Mouse (Mus musculus) neural tube, embryonic 11.5 days (tissue): ENCODE results near the gene Aldh1l1. TPM values are rescaled to one million over a fixed set of nuclear protein-coding genes. Genes with fewer than 3 reads are reported as not detected.

ENCODE experiments used
- ATAC-seq: fragments of 200-750 bp; cut with Nextera tagmentation; 2 replicates; pipeline ENCODE4 v1.8.0; 2017; ENCODE audit warnings: moderate number of reproducible peaks, mild to moderate bottlenecking, moderate TSS enrichment, moderate library complexity; ENCODE audit not compliant: insufficient read depth, low FRiP score, low TSS enrichment
- DNase-seq: peaks from one replicate; pipeline ENCODE4 v3.0.0-alpha.2; 2015; ENCODE audit warnings: low spot score
- H3K27ac ChIP-seq: fragments of 300-500 bp; sonication (generic); 2 replicates; pipeline ENCODE4 v1.5.1; 2014; ENCODE audit warnings: low read depth, mild to moderate bottlenecking, low read length
- H3K27me3 ChIP-seq: fragments of 300-500 bp; sonication (generic); 2 replicates; pipeline ENCODE4 v1.6.1; 2014; ENCODE audit warnings: mild to moderate bottlenecking, low read length, mixed read lengths; ENCODE audit not compliant: control insufficient read depth, insufficient read depth
- H3K36me3 ChIP-seq: fragments of 300-500 bp; sonication (generic); 2 replicates; pipeline ENCODE4 v1.6.1; 2014; ENCODE audit warnings: mild to moderate bottlenecking, low read length, moderate library complexity, mixed read lengths; ENCODE audit not compliant: control insufficient read depth, insufficient read depth
- H3K4me1 ChIP-seq: fragments of 300-500 bp; sonication (generic); 2 replicates; pipeline ENCODE4 v1.6.1; 2014; ENCODE audit warnings: low read length, mixed read lengths; ENCODE audit not compliant: control insufficient read depth, insufficient read depth
- H3K4me2 ChIP-seq: fragments of 300-500 bp; sonication (generic); 2 replicates; pipeline ENCODE4 v1.6.1; 2014; ENCODE audit warnings: low read depth, mild to moderate bottlenecking, moderate library complexity
- H3K4me3 ChIP-seq: fragments of 300-500 bp; sonication (generic); 2 replicates; pipeline ENCODE4 v1.5.1; 2014; ENCODE audit warnings: low read depth, low read length
- H3K9ac ChIP-seq: fragments of 300-500 bp; sonication (generic); 2 replicates; pipeline ENCODE4 v1.6.1; 2014; ENCODE audit warnings: mild to moderate bottlenecking, low read length
- H3K9me3 ChIP-seq: fragments of 300-500 bp; sonication (generic); 2 replicates; pipeline ENCODE4 v1.6.1; 2016; ENCODE audit warnings: low read length; ENCODE audit not compliant: control insufficient read depth
- WGBS: fragments of 180-500 bp; shearing (Covaris S2); extraction: QIAGEN DNeasy Blood & Tissue Kit; methylation state at CpG from one replicate; pipeline ENCODE4 v1.1.7; 2014; 5-methylcytosine and 5-hydroxymethylcytosine counted together
- polyA plus RNA-seq: library from polyadenylated mRNA; unstranded; fragments of >200 nt; fragmentation: Nextera tagmentation; extraction: Ambion mirVana; gene quantifications from 2 replicates; pipeline ENCODE4 v1.2.1, GENCODE M21; 2014

Gene Aldh1l1
- polyA plus RNA-seq = 0.97 and 2.7 TPM in 2 replicates

DNA sequence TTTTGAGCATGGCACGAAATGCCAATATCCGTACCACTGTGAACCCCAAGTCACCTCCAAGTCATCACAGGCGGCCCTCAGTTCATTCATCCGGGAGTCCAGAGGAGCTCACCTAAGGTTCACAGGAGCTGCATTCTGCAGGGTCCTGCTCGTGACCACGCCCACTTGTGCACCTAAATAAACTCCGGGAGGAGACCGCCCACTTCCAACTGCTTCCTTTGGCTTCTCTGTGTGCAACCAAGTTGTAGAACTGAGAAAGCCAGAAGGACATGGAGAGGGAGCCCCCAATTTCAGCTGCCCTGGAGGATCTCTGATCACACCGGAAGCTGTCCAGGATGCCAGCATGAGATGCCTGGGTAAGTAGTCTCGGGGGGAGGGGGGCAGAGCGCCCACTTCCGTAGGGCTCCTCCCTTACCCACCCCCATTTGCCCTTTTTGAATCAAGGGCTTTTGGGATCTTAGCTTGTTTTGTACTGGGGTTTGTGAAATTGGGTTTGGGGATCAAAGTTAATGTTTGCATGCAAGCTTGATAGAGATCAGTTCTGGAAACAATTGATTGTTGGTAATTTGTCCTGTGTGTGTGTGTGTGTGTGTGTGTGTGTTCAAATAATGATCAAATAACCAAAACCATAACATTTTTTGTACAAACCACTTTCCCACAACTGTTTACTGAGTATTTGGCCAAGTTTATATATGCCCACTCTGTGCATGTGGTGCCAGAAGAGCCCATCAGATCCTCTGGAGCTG lies at the start of gene Aldh1l1:
TSS of gene Aldh1l1 (plus strand) at position 252 of the 746 bp plus-strand sequence.
- Histone ChIP-seq H3K9ac (no peak within 1 kb of the TSS), H3K27me3 (no peaks in the 10 kb centered on the region), H3K4me3 (no peak within 1 kb of the TSS), H3K27ac (no peak within 1 kb of the TSS), H3K4me2 (no peak within 1 kb of the TSS), H3K9me3 (no peaks in the 10 kb centered on the region), H3K4me1 (no peaks in the 10 kb centered on the region), H3K36me3 (no peaks in the 10 kb centered on the region)
- ATAC-seq (no peak), DNase-seq (no peak)
- WGBS = 86% methylated on average over 12 of the region's 12 CpGs

DNA sequence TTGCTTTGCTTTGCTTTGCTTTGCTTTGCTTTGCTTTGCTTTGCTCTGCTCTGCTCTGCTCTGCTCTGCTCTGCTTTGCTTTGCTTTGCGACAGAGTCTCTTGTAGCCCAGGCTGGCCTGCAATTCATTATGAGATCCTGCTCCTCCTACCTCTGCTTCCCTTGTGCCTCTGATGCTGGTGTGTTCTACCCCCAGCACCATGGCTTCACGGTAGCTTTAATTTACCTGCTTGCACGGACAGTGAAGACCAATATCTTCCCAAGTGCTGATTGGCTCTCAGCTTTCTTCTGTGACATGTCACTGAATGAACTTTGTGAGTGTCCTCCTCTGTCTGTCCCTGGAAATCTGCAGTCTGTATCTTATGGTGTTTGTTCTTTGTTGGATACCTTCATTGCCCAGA lies 49.2 kb upstream of the Aldh1l1 start:
- Histone ChIP-seq H3K9ac (no peak overlapping the region), H3K27ac (no peak overlapping the region), H3K4me1 (no peaks in the 10 kb centered on the region), H3K36me3 (no peaks in the 10 kb centered on the region), H3K27me3 (no peaks in the 10 kb centered on the region), H3K9me3 (no peaks in the 10 kb centered on the region), H3K4me3 (no peak overlapping the region), H3K4me2 (no peak overlapping the region)
- no peak for ATAC-seq
- 93% methylated on average over 3 of the region's 3 CpGs for WGBS
- DNase-seq = no peak

DNA sequence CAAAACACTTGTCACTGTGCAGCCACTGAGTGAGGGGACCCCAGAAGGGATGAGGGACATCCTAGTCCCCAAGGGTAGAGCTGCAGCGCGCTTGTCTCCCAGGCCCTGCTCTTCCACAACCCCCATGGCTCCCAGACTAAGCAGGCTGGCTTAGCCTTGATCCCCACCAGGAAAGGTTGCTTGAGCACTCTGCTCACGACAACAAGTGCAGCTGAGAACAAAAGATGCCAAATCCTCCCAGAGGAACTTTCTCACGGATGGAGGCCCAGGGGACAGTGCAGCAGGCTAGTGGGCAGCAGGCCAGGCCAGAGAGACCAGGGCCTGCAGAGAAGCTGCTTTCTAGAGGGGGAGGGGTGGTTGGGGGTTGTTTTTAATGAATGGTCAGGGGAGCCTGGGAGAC lies 39.3 kb upstream of the Aldh1l1 start:
- H3K4me3 ChIP-seq = no peak overlapping the region
- no peaks in the 10 kb centered on the region for H3K4me1 ChIP-seq
- H3K4me2 ChIP-seq = no peak overlapping the region
- 52% methylated on average over 4 of the region's 4 CpGs for WGBS
- ATAC-seq = no peak
- H3K36me3 ChIP-seq = no peaks in the 10 kb centered on the region
- DNase-seq = no peak
- no peak overlapping the region for H3K9ac ChIP-seq
- H3K27ac ChIP-seq = no peak overlapping the region
- H3K9me3 ChIP-seq = no peaks in the 10 kb centered on the region
- no peaks in the 10 kb centered on the region for H3K27me3 ChIP-seq

DNA sequence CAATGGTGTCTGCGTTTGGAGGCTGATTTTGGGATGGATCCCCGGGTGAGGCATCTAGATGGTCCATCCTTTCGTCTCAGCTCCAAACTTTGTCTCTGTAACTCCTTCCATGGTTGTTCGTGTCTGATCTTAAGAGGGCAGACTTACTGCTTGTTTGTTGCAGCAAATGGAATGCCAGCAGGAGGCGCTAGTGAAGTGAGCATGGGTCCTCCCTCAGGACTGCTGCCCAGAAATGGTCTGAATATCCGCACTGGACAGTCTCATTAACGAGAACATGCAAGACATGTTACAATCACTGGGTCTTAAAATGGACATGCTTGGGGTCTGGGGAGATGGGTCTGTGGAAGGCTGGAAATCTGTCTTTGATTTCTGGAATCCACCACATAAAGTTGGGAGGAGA lies 36.0 kb upstream of the Aldh1l1 start:
- no peak for ATAC-seq
- no peak overlapping the region for H3K4me2 ChIP-seq
- no peaks in the 10 kb centered on the region for H3K9me3 ChIP-seq
- no peak overlapping the region for H3K27ac ChIP-seq
- H3K27me3 ChIP-seq = no peaks in the 10 kb centered on the region
- H3K4me3 ChIP-seq = no peak overlapping the region
- no peaks in the 10 kb centered on the region for H3K4me1 ChIP-seq
- 38% methylated on average over 7 of the region's 7 CpGs for WGBS
- DNase-seq = peak; percentile 70
- no peak overlapping the region for H3K9ac ChIP-seq
- H3K36me3 ChIP-seq = no peaks in the 10 kb centered on the region

DNA sequence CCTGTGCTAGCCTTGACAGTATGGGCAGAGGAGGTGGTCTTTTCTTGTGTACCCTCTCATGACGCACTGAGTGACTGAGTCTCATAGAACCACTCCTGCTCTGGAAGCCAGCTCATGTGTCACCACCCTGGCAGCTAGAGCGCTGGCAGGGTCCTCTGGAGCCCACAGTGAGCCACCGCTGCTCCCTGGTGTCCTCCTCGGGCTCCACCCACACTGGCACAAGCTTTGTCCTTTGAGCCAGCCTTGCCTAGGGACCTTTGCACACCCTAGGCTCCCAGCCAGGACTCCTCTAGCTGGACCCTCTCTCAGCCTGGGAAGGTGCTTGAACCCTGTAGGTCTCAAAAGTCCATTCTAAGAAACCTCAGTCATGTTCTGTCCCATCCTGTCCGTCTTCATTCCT lies 35.5 kb upstream of the Aldh1l1 start:
- H3K4me3 ChIP-seq = no peak overlapping the region
- no peak overlapping the region for H3K9ac ChIP-seq
- H3K4me2 ChIP-seq = no peak overlapping the region
- no peaks in the 10 kb centered on the region for H3K27me3 ChIP-seq
- no peaks in the 10 kb centered on the region for H3K36me3 ChIP-seq
- H3K9me3 ChIP-seq = no peaks in the 10 kb centered on the region
- H3K4me1 ChIP-seq = no peaks in the 10 kb centered on the region
- 86% methylated on average over 5 of the region's 5 CpGs for WGBS
- no peak overlapping the region for H3K27ac ChIP-seq
- no peak for DNase-seq
- ATAC-seq = no peak

DNA sequence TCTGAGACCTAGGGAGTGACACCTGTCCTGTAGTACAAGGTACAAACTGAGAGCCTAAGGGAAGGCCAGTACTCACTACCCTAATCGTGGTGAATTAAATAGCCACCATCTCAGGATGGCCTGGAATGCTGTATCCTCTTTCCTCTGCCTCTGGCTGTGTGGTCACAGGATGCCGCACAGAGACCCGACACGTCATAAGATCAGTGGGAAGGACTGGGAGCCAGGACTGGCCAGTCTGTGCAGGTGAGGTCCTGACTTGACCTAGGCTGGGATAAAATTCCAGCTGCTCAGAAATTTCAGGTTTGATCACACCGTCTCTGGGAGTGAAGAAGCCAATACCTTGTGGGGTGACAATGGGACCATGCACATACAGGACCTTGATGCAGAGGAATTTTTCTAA lies 34.7 kb upstream of the Aldh1l1 start:
- no peak for ATAC-seq
- Histone ChIP-seq H3K4me3 (no peak overlapping the region), H3K4me1 (no peaks in the 10 kb centered on the region), H3K9ac (no peak overlapping the region), H3K27ac (no peak overlapping the region), H3K27me3 (no peaks in the 10 kb centered on the region), H3K4me2 (no peak overlapping the region), H3K9me3 (no peaks in the 10 kb centered on the region), H3K36me3 (no peaks in the 10 kb centered on the region)
- DNase-seq = no peak
- 91% methylated on average over 5 of the region's 5 CpGs for WGBS

DNA sequence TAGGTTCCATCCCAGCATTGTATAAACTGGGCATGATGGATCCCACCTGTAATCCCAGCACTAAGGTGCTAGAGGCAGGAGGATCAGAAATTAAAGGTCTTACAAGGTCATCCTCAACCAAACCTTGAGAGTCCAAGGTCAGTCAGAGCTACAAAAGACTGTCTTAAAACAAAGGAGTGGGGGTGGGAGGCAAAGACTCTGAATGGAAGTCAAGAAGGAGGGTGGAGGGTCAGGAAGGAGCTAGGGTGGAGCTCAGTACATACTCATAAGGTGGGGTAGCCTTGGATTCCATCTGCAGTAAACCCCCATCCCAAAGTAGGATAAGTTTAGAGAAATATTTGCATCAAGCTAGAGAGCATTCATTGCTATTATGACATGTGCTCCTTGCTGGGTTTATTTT lies 33.6 kb upstream of the Aldh1l1 start:
- Histone ChIP-seq H3K4me2 (no peak overlapping the region), H3K36me3 (no peaks in the 10 kb centered on the region), H3K4me1 (no peaks in the 10 kb centered on the region), H3K9ac (no peak overlapping the region), H3K4me3 (no peak overlapping the region), H3K27me3 (no peaks in the 10 kb centered on the region), H3K27ac (no peak overlapping the region), H3K9me3 (no peaks in the 10 kb centered on the region)
- ATAC-seq (no peak), DNase-seq (no peak)

DNA sequence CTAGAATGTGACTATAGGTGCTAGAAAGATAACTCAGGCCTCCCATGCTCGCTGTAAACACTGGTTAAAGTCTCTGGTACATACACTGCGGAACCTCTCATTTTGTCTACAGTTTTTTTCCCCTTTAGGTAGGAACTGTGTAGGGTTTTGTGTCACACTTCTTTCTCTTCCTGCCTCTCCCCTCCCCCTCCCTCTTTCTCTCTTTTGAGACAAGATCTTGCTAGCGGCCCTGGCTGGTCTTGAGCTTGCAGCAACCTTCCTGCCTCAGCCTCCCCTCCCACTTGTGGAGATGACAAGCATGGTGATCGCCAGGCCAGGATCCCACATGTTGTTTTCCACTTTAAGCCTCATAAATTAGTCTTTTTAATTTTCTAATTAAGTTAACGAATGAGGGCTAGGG lies 32.5 kb upstream of the Aldh1l1 start:
- WGBS = 84% methylated on average over 5 of the region's 5 CpGs
- H3K4me2 ChIP-seq = no peak overlapping the region
- H3K36me3 ChIP-seq = no peaks in the 10 kb centered on the region
- ATAC-seq (no peak), DNase-seq (no peak)
- no peaks in the 10 kb centered on the region for H3K27me3 ChIP-seq
- no peak overlapping the region for H3K9ac ChIP-seq
- H3K9me3 ChIP-seq = no peaks in the 10 kb centered on the region
- H3K4me3 ChIP-seq = no peak overlapping the region
- H3K4me1 ChIP-seq = no peaks in the 10 kb centered on the region
- H3K27ac ChIP-seq = no peak overlapping the region

DNA sequence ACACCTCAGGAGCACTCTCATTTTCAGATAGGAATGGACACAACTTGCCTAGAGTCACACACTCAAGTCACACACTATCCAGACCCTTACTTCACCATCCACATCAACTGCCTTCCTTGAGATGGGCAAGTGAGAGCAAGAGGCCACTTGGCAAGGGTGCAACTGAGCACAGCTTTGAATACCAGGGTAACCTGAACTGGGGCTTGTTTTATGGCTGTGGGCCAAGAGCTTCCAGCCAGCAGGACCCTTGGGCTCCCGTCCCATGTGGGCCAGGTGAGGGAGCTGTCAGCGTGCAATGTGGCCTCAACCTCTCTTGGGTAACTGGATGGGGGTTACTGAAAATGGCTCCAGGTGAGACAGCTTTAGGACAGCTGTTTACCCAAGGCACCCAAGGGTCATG lies 28.8 kb upstream of the Aldh1l1 start:
- Histone ChIP-seq H3K4me3 (no peak overlapping the region), H3K27me3 (peaks cover 9% of the 10 kb centered on the region), H3K9ac (no peak overlapping the region), H3K36me3 (no peaks in the 10 kb centered on the region), H3K9me3 (no peaks in the 10 kb centered on the region), H3K4me1 (peaks cover 5% of the 10 kb centered on the region; the same call in 1 of the 2 replicates), H3K4me2 (no peak overlapping the region), H3K27ac (no peak overlapping the region)
- WGBS = 80% methylated on average over 2 of the region's 2 CpGs
- no peak for DNase-seq
- no peak for ATAC-seq
